Mouse (Mus musculus) hindbrain, embryonic 14.5 days (tissue): ENCODE measurements at regions not wholly inside any gene's neighbourhood (a gene's known extent, or its start where the extent isn't known, plus 50 kb on each side); places are given as distances from the start of the nearest gene placed in this dataset.

Experiments used
- ATAC-seq: fragments of 200-750 bp; cut with Nextera tagmentation; 2 replicates; pipeline ENCODE4 v1.8.0; 2017; ENCODE audit warnings: moderate number of reproducible peaks, mild to moderate bottlenecking, moderate TSS enrichment, moderate library complexity; ENCODE audit not compliant: low FRiP score
- DNase-seq: peaks from one replicate; pipeline ENCODE4 v3.0.0-alpha.2; 2015; ENCODE audit warnings: low spot score
- H3K27ac ChIP-seq: fragments of 300-500 bp; sonication (generic); 2 replicates; pipeline ENCODE4 v1.5.1; 2014; ENCODE audit warnings: mild to moderate bottlenecking, moderate library complexity
- H3K27me3 ChIP-seq: fragments of 300-500 bp; sonication (generic); 2 replicates; pipeline ENCODE4 v1.6.1; 2014; ENCODE audit warnings: mild to moderate bottlenecking, low read length, mixed read lengths; ENCODE audit not compliant: control insufficient read depth, insufficient read depth
- H3K36me3 ChIP-seq: fragments of 300-500 bp; sonication (generic); replicated peaks from 2 replicates; pipeline ENCODE4 v1.6.1; 2014; ENCODE audit not compliant: control insufficient read depth, insufficient read depth
- H3K4me1 ChIP-seq: fragments of 300-500 bp; sonication (generic); replicated peaks from 2 replicates; pipeline ENCODE4 v1.6.1; 2014; ENCODE audit warnings: antibody characterized with exemption, low read length, mixed read lengths; ENCODE audit not compliant: control insufficient read depth, insufficient read depth
- H3K4me2 ChIP-seq: fragments of 300-500 bp; sonication (generic); replicated peaks from 2 replicates; pipeline ENCODE4 v1.6.1; 2014; ENCODE audit warnings: mild to moderate bottlenecking, moderate library complexity
- H3K4me3 ChIP-seq: fragments of 300-500 bp; sonication (generic); replicated peaks from 2 replicates; pipeline ENCODE4 v1.5.1; 2014; ENCODE audit warnings: mild to moderate bottlenecking, low read length
- H3K9ac ChIP-seq: fragments of 300-500 bp; sonication (generic); 2 replicates; pipeline ENCODE4 v1.6.1; 2014
- H3K9me3 ChIP-seq: fragments of 300-500 bp; sonication (generic); 2 replicates; pipeline ENCODE4 v1.6.1; 2016; ENCODE audit warnings: low read length; ENCODE audit not compliant: control insufficient read depth
- WGBS: fragments of 180-500 bp; shearing (Covaris S2); extraction: QIAGEN DNeasy Blood & Tissue Kit; methylation state at CpG from one replicate; pipeline ENCODE4 v1.1.7; 2014; 5-methylcytosine and 5-hydroxymethylcytosine counted together

- H3K4me1 ChIP-seq: no peaks in the 10 kb centered on the region
- ATAC-seq (peak; percentile 31; the same call in 1 of the 2 replicates), DNase-seq (no peak)
- H3K27ac ChIP-seq: no peak overlapping the region
- H3K4me3 ChIP-seq: no peak overlapping the region
- H3K27me3 ChIP-seq: no peaks in the 10 kb centered on the region
- H3K9ac ChIP-seq: no peak overlapping the region
- H3K36me3 ChIP-seq: no peaks in the 10 kb centered on the region
- H3K4me2 ChIP-seq: no peak overlapping the region
- WGBS: 35% methylated on average over 4 of the region's 4 CpGs
- H3K9me3 ChIP-seq: no peaks in the 10 kb centered on the region
Measured at GRCm38 (mm10) chr14:98642661-98643331, 351.3 kb downstream of the Rpl36a-ps1 start.

- ATAC-seq: no peak
- Histone ChIP-seq H3K27ac (no peak overlapping the region), H3K4me2 (no peak overlapping the region), H3K9me3 (no peaks in the 10 kb centered on the region), H3K36me3 (no peaks in the 10 kb centered on the region), H3K4me3 (no peak overlapping the region), H3K4me1 (no peaks in the 10 kb centered on the region), H3K9ac (no peak overlapping the region), H3K27me3 (no peaks in the 10 kb centered on the region)
- DNase-seq: no peak
- WGBS: 78% methylated on average over 4 of the region's 4 CpGs
Measured at GRCm38 (mm10) chr14:98629026-98629425, 365.1 kb downstream of the Rpl36a-ps1 start.

- Histone ChIP-seq H3K36me3 (no peaks in the 10 kb centered on the region), H3K4me1 (no peaks in the 10 kb centered on the region), H3K9me3 (no peaks in the 10 kb centered on the region), H3K4me3 (no peak overlapping the region), H3K9ac (no peak overlapping the region), H3K27ac (no peak overlapping the region), H3K4me2 (no peak overlapping the region), H3K27me3 (no peaks in the 10 kb centered on the region)
- 71% methylated on average over 7 of the region's 7 CpGs for WGBS
- ATAC-seq: no peak
- no peak for DNase-seq
Measured at GRCm38 (mm10) chr14:98626476-98626875, 367.6 kb downstream of the Rpl36a-ps1 start.

GRCm38 (mm10) chr14:98625867-98626266, 368.3 kb downstream of the Rpl36a-ps1 start:
- H3K4me2 ChIP-seq: no peak overlapping the region
- no peaks in the 10 kb centered on the region for H3K27me3 ChIP-seq

GRCm38 (mm10) chr14:98605772-98606171, 388.3 kb downstream of the Rpl36a-ps1 start:
- WGBS: 66% methylated on average over 2 of the region's 2 CpGs
- Histone ChIP-seq H3K9ac (no peak overlapping the region), H3K4me1 (no peaks in the 10 kb centered on the region), H3K27ac (no peak overlapping the region), H3K4me3 (no peak overlapping the region), H3K36me3 (no peaks in the 10 kb centered on the region), H3K4me2 (no peak overlapping the region), H3K27me3 (no peaks in the 10 kb centered on the region), H3K9me3 (no peaks in the 10 kb centered on the region)
- ATAC-seq (no peak), DNase-seq (no peak)

More at GRCm38 (mm10) chr14:98625867-98626266, 368.3 kb downstream of the Rpl36a-ps1 start:
- Histone ChIP-seq H3K27ac (no peak overlapping the region), H3K4me1 (no peaks in the 10 kb centered on the region), H3K9ac (no peak overlapping the region), H3K9me3 (no peaks in the 10 kb centered on the region), H3K36me3 (no peaks in the 10 kb centered on the region), H3K4me3 (no peak overlapping the region)
- DNase-seq: no peak
- 87% methylated on average over 4 of the region's 4 CpGs for WGBS
- no peak for ATAC-seq

GRCm38 (mm10) chr14:98596252-98596651, 397.9 kb downstream of the Rpl36a-ps1 start:
- no peaks in the 10 kb centered on the region for H3K4me1 ChIP-seq
- H3K9me3 ChIP-seq: no peaks in the 10 kb centered on the region
- H3K27ac ChIP-seq: no peak overlapping the region
- ATAC-seq (no peak), DNase-seq (no peak)
- WGBS: 84% methylated on average over 2 of the region's 2 CpGs
- H3K36me3 ChIP-seq: no peaks in the 10 kb centered on the region
- H3K27me3 ChIP-seq: no peaks in the 10 kb centered on the region
- H3K4me3 ChIP-seq: no peak overlapping the region
- no peak overlapping the region for H3K9ac ChIP-seq
- no peak overlapping the region for H3K4me2 ChIP-seq

- H3K27ac ChIP-seq: no peak overlapping the region
- H3K9me3 ChIP-seq: no peaks in the 10 kb centered on the region
- WGBS: 13% methylated on average over 4 of the region's 4 CpGs
- no peaks in the 10 kb centered on the region for H3K27me3 ChIP-seq
- DNase-seq: no peak
- no peak overlapping the region for H3K4me3 ChIP-seq
- H3K36me3 ChIP-seq: no peaks in the 10 kb centered on the region
- ATAC-seq: peak; percentile 69; the same call in 1 of the 2 replicates
- no peak overlapping the region for H3K4me2 ChIP-seq
- no peaks in the 10 kb centered on the region for H3K4me1 ChIP-seq
- H3K9ac ChIP-seq: no peak overlapping the region
Measured at GRCm38 (mm10) chr14:98589846-98590245, 404.3 kb downstream of the Rpl36a-ps1 start.

- H3K4me3 ChIP-seq: no peak overlapping the region
Measured at GRCm38 (mm10) chr14:98571644-98572043, 402.1 kb upstream of the Dach1 start.

GRCm38 (mm10) chr14:98562002-98562401, 392.4 kb upstream of the Dach1 start:
- no peaks in the 10 kb centered on the region for H3K4me1 ChIP-seq
- H3K9me3 ChIP-seq: no peaks in the 10 kb centered on the region
- H3K4me3 ChIP-seq: no peak overlapping the region
- no peak overlapping the region for H3K27ac ChIP-seq
- H3K36me3 ChIP-seq: no peaks in the 10 kb centered on the region
- ATAC-seq (no peak), DNase-seq (no peak)
- H3K4me2 ChIP-seq: no peak overlapping the region
- no peak overlapping the region for H3K9ac ChIP-seq
- no peaks in the 10 kb centered on the region for H3K27me3 ChIP-seq

More at GRCm38 (mm10) chr14:98571644-98572043, 402.1 kb upstream of the Dach1 start:
- DNase-seq (no peak), ATAC-seq (no peak)
- H3K36me3 ChIP-seq: no peaks in the 10 kb centered on the region
- no peak overlapping the region for H3K27ac ChIP-seq
- no peak overlapping the region for H3K4me2 ChIP-seq
- H3K4me1 ChIP-seq: no peaks in the 10 kb centered on the region
- 95% methylated on average over 1 of the region's 1 CpGs for WGBS
- H3K9ac ChIP-seq: no peak overlapping the region
- H3K9me3 ChIP-seq: no peaks in the 10 kb centered on the region
- H3K27me3 ChIP-seq: no peaks in the 10 kb centered on the region

- peaks cover 13% of the 10 kb centered on the region for H3K4me1 ChIP-seq
- H3K9ac ChIP-seq: no peak overlapping the region
- H3K27me3 ChIP-seq: no peaks in the 10 kb centered on the region
- WGBS: 98% methylated on average over 1 of the region's 1 CpGs
- DNase-seq: no peak
- H3K4me3 ChIP-seq: no peak overlapping the region
- ATAC-seq: no peak
- H3K9me3 ChIP-seq: no peaks in the 10 kb centered on the region
- no peak overlapping the region for H3K4me2 ChIP-seq
- H3K36me3 ChIP-seq: no peaks in the 10 kb centered on the region
- no peak overlapping the region for H3K27ac ChIP-seq
Measured at GRCm38 (mm10) chr14:98539792-98540191, 370.2 kb upstream of the Dach1 start.
